Mouse (Mus musculus) spleen, postnatal 36 days (tissue): ENCODE data around the gene Olfr12.

ENCODE experiments used
- DNase-seq, 2 experiments: peaks; one replicate each; pipeline ENCODE4 v3.0.0; 2022; ENCODE audit warnings: low spot score in 2 of 2, mixed read lengths in 1 of 2

The Olfr12 gene

GRCm38 (mm10) chr1:92617488-92617887 is at the start of gene Olfr12:
Gene Olfr12 (plus strand): TSS chr1:92617788.
- no peak for DNase-seq

DNA sequence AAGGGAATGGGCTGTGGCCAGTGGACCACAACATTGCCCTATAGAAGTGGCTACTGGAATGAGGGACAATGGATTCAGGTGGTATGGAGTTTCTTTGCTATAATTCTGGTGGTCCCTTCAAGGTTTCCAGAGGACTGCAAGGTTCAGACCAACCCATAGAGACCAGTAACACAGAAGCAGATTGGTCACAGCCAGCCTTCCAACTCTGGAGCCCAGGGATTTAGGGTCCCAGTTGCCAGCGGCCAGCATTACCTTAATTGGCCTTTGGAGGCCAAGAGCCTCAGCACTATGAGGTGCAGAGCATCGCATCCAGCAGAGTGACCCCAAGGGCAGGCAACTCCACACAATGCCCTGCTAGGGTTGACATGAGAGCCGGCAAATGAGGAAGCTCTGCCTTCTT is 46.6 kb upstream of the Olfr12 start, which contains the start of gene Olfr1413:
Gene Olfr1413 (plus strand): TSS at position 301 of the 400 bp plus-strand sequence.
- DNase-seq = no peak

GRCm38 (mm10) chr1:92585479-92585878 is 32.1 kb upstream of the Olfr12 start, which contains the start of gene Olfr1412:
Gene Olfr1412 (plus strand): TSS chr1:92585779.
- DNase-seq = no peak

- DNase-seq = no peak
Observed at GRCm38 (mm10) chr1:92594111-92594510, 23.5 kb upstream of the Olfr12 start, which contains the start of gene Olfr1411. Gene Olfr1411 (plus strand): TSS chr1:92594411.

DNA sequence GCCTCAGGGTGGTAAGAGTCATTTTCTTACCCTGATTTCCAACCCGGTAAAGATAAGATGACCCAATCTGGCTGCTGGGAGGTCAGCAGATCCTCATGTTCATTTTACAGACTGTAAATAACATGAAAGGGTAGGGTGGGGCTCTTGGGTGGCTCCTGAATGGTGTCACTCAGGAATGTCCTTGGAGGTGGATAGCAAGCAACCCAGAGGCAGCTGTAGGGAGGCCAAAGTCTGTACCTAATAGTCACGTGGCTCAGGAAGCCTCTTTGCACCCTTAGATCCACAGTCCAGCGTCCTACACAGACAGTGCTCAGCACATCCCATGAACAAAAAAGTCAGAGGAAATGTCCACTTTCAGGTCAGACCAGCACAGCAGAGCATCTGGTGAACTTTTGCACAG is 21.6 kb upstream of the Olfr12 start:
- DNase-seq = no peak

- no peak for DNase-seq
Observed at GRCm38 (mm10) chr1:92605482-92605881, 12.1 kb upstream of the Olfr12 start, which contains the start of gene Olfr1410. Gene Olfr1410 (plus strand): TSS chr1:92605782.

- DNase-seq = no peak
Observed at GRCm38 (mm10) chr1:92607711-92608110, 9.9 kb upstream of the Olfr12 start.

- DNase-seq = peak; percentile 14 to 24
Observed at GRCm38 (mm10) chr1:92611008-92611407, 6.6 kb upstream of the Olfr12 start.

- no peak for DNase-seq
Observed at GRCm38 (mm10) chr1:92613175-92613574, 4.4 kb upstream of the Olfr12 start.

- DNase-seq = no peak
Observed at GRCm38 (mm10) chr1:92614516-92614915, 3.1 kb upstream of the Olfr12 start.

DNA sequence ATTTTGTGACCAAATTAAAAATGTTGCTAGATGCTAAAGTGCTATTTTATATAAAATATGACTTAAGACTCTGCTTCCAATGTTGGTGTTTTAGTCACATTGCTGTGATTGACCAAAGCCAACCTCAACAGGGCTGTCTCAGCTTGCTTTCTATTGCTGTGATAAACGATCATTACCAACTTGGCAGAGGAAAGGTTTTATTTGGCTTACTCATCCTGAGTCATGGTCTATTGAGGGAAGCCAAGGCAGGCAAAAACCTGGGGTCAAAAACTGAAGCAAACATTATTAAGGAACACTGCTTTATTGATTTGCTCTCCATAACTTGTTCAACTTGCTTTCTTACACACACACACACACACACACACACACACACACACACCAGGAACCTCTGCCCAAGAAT is 1.5 kb upstream of the Olfr12 start:
- DNase-seq = no peak

- no peak for DNase-seq
Observed at GRCm38 (mm10) chr1:92618360-92618759, 772 bp downstream of the Olfr12 start.

DNA sequence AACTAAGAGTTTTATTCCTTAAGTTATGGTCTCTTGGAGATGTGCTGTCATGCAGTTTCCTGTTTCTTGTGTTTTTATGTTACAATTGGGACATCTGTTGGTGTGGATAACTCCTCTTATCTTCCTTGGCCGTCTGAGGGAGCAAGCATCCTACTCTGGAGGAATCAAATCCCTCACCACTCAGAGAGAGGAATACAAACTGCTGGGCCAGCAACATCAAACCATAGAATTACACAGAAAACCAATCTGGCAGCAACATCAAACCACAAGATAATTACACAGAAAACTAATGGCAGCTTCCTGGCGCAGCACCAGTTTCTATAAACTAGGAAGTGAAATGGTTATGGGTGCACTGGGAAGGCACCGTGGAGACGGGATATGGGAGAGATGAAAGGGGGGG is 10.6 kb downstream of the Olfr12 start:
- no peak for DNase-seq

DNA sequence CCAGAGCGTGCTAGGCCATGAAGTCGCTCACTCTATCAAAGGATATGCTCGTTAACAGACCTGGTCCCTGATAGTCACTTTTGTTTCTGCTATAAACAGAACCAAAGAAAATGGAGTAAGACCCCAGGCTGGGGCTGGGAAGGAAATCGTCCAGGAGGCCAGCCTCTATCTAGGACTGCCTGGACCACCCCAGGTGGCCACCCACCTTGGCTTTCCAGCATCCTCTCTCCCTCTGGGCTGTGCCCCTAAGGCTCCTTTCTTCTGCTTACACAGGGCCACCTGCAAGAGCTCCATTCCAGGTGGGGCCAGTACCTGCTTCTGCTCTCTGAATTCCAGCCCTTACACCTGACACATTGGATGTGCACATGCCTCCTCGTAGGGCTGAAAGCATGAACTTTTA is 14.6 kb downstream of the Olfr12 start:
- DNase-seq = no peak

DNA sequence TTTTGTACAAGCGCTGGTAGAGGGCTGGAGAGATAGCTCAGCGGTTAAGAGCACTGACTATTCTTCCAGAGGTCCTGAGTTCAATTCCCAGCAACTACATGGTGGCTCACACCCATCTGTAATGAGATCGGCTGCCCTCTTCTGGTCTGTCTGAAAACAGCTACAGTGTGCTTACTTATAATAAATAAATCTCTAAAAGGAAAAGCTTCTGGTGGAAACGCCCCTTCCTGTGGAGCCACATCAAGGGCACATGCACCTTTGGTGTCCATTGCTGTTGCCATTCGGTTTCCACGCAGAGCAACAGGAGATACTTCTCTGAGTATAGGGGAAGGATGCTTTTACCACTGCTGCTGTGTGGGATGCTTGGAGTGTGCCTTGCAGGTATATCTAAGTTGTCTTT is 15.4 kb downstream of the Olfr12 start:
- DNase-seq = no peak

DNA sequence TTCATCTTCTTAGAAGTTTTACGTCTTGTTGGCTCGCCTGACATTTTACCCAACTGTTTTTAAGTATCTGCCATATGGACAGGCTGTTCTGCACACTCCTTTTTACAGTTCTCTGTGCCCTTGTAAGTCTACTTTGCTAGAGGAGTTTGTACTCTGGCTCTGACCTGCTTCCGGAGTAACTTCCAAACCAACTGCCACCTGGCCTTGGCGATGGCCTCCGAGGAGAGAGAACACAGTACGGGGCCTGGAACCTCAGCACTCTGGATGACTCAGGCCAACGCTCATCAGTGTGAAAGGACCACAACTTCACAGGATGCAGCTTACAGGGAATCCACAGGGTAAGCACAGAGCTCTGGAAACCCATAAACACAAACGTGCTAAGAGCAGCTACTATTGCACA is 16.1 kb downstream of the Olfr12 start:
- no peak for DNase-seq

- no peak for DNase-seq
Observed at GRCm38 (mm10) chr1:92634569-92634968, 17.0 kb downstream of the Olfr12 start.

- DNase-seq = no peak
Observed at GRCm38 (mm10) chr1:92634976-92635599, 17.5 kb downstream of the Olfr12 start.

DNA sequence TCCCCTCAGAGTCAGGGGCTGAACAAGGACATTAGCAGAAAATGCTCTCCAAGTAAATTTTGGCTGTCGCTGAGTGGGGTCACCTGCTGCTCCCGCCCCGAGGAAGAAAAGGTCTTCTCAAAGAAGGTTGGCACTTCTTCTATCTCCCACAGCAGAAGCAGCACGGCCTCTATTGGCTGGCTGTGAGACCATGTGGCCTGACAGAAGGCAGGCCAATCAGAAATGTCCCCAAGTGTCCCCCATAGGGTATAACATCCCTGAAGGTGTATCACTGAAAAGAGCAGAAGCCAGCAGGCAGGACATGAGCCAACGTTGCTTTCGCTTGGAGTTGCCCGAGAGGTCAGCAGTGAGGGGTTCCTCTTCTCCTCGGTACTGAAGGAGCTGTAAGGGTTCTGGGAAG is 18.4 kb downstream of the Olfr12 start:
- DNase-seq = no peak

DNA sequence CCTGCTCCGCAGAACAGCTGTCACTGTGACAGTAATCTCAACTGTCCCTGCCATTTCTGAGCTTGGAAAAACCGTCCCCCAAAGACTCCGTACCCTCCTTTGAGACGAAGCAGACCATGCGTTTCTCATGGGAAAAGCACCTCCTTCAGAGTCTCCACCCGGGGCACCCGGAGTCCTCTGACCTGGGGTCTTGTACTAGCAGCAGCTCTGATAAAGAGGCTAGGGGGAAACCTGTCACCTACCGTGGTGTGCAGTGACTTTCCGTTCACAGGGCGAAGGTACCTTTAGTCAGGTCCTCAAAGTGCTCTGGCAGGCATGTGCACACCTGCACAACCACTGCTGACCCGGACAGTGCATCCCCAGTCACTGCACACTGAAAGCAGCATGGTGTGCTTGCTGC is 19.1 kb downstream of the Olfr12 start:
- DNase-seq = no peak

- no peak for DNase-seq
Observed at GRCm38 (mm10) chr1:92637501-92638172, 20.0 kb downstream of the Olfr12 start.

GRCm38 (mm10) chr1:92638181-92638580 is 20.6 kb downstream of the Olfr12 start:
- no peak for DNase-seq

GRCm38 (mm10) chr1:92638736-92639135 is 21.1 kb downstream of the Olfr12 start:
- no peak for DNase-seq
